Mouse (Mus musculus): ENCODE results near the gene Cst9. TPM values are rescaled to one million over a fixed set of nuclear protein-coding genes. Genes with fewer than 3 reads are reported as not detected.
A peak's percentile ranks its signal among the peaks of the same experiment; 100 is the strongest.

The Cst9 gene
- total and polyA plus RNA-seq, 2 experiments from 2014 or later, result 16.8 TPM; not detected in 1

- H3K27ac ChIP-seq (ENCODE audit: low read depth), result peak overlapping the region; percentile 64
- ATAC-seq (ENCODE audit: insufficient read depth, low read depth) (no peak), DNase-seq (ENCODE audit: low spot score) (peak; percentile 30)
Measured at GRCm38 (mm10) chr2:148878641-148879130, 43.7 kb downstream of the Cst9 start.

GRCm38 (mm10) chr2:148879199-148879598 is 44.3 kb downstream of the Cst9 start:
- WGBS, result 6% methylated on average over 1 of the region's 1 CpGs
- peak overlapping the region; percentile 64 for H3K27ac ChIP-seq (ENCODE audit: low read depth)
- no peaks in the 10 kb centered on the region for H3K36me3 ChIP-seq (replicated peaks; ENCODE audit: control insufficient read depth, insufficient read depth, low read length)
- peak; percentile 49 for DNase-seq (ENCODE audit: low spot score)
- peaks cover 37% of the 10 kb centered on the region for H3K4me1 ChIP-seq (ENCODE audit: control insufficient read depth, insufficient read depth)
- H3K4me3 ChIP-seq (ENCODE audit: low read depth, low read length), result no peak overlapping the region
- no peak overlapping the region for H3K9ac ChIP-seq (replicated peaks; ENCODE audit: low read depth, low read length)
- H3K9me3 ChIP-seq (replicated peaks; ENCODE audit: control insufficient read depth, low read length), result no peaks in the 10 kb centered on the region
- no peak overlapping the region for H3K4me2 ChIP-seq (ENCODE audit: low read depth, low read length)
- ATAC-seq (ENCODE audit: insufficient read depth, low read depth), result no peak
- no peaks in the 10 kb centered on the region for H3K27me3 ChIP-seq (ENCODE audit: control insufficient read depth, insufficient read depth, low read length)
- no peak for TF ChIP-seq CTCF (IDR thresholded peaks at IDR 0.05; ENCODE audit: low read depth)
- TF ChIP-seq EP300 (IDR thresholded peaks at IDR 0.05; ENCODE audit: low read depth), result no peak

More at GRCm38 (mm10) chr2:148878641-148879130, 43.7 kb downstream of the Cst9 start:
- Histone ChIP-seq H3K9me3 (replicated peaks; ENCODE audit: control insufficient read depth, low read length) (no peaks in the 10 kb centered on the region), H3K27me3 (ENCODE audit: control insufficient read depth, insufficient read depth, low read length) (no peaks in the 10 kb centered on the region), H3K9ac (replicated peaks; ENCODE audit: low read depth, low read length) (no peak overlapping the region), H3K4me2 (ENCODE audit: low read depth, low read length) (no peak overlapping the region), H3K4me3 (ENCODE audit: low read depth, low read length) (no peak overlapping the region), H3K36me3 (replicated peaks; ENCODE audit: control insufficient read depth, insufficient read depth, low read length) (no peaks in the 10 kb centered on the region), H3K4me1 (ENCODE audit: control insufficient read depth, insufficient read depth) (peaks cover 42% of the 10 kb centered on the region)
- 0% methylated on average over 2 of the region's 2 CpGs for WGBS
- no peak for TF ChIP-seq EP300 (IDR thresholded peaks at IDR 0.05; ENCODE audit: low read depth)
- TF ChIP-seq CTCF (IDR thresholded peaks at IDR 0.05; ENCODE audit: low read depth), result no peak

- no peak overlapping the region for H3K4me3 ChIP-seq (ENCODE audit: low read depth, low read length)
- H3K4me1 ChIP-seq (ENCODE audit: control insufficient read depth, insufficient read depth), result 0 out of 2 replicates have a peak, but pooled peaks cover 5% of the 10 kb centered on the region
- ATAC-seq (ENCODE audit: insufficient read depth, low read depth) (peak; percentile 79), DNase-seq (ENCODE audit: low spot score) (peak; percentile 43)
- H3K4me2 ChIP-seq (ENCODE audit: low read depth, low read length), result no peak overlapping the region
- H3K27ac ChIP-seq (ENCODE audit: low read depth), result peak overlapping the region; percentile 15; the same call in 1 of the 2 replicates
- no peaks in the 10 kb centered on the region for H3K36me3 ChIP-seq (replicated peaks; ENCODE audit: control insufficient read depth, insufficient read depth, low read length)
- H3K27me3 ChIP-seq (ENCODE audit: control insufficient read depth, insufficient read depth, low read length), result no peaks in the 10 kb centered on the region
- H3K9me3 ChIP-seq (replicated peaks; ENCODE audit: control insufficient read depth, low read length), result no peaks in the 10 kb centered on the region
- no peak overlapping the region for H3K9ac ChIP-seq (replicated peaks; ENCODE audit: low read depth, low read length)
- TF ChIP-seq CTCF (IDR thresholded peaks at IDR 0.05; ENCODE audit: low read depth) (no peak), EP300 (IDR thresholded peaks at IDR 0.05; ENCODE audit: low read depth) (no peak)
Measured at GRCm38 (mm10) chr2:148884738-148885137, 49.8 kb downstream of the Cst9 start.

Other genes starting within 250 kb of the Cst9 start
- 37.7 and 38.9 TPM in 2 replicates for gene Nxt1, start 162.5 kb upstream of the Cst9 start, total RNA-seq (2014; rRNA removed; ENCODE audit: low replicate concordance)
- gene Nxt1, start 162.5 kb upstream of the Cst9 start, polyA plus RNA-seq (2015; fragmentation: Nextera tagmentation; extraction: Ambion mirVana), result 28.6 and 32.0 TPM in 2 replicates
- 21.9 and 40.1 TPM in 2 replicates for gene Gzf1, start 154.1 kb upstream of the Cst9 start, total RNA-seq (2014; rRNA removed; ENCODE audit: low replicate concordance)
- gene Gzf1, start 154.1 kb upstream of the Cst9 start, polyA plus RNA-seq (2015; fragmentation: Nextera tagmentation; extraction: Ambion mirVana), result 12.4 and 14.3 TPM in 2 replicates
- 2.3 and 3.7 TPM in 2 replicates for gene Napb, start 102.7 kb upstream of the Cst9 start, total RNA-seq (2014; rRNA removed; ENCODE audit: low replicate concordance)
- gene Napb, start 102.7 kb upstream of the Cst9 start, polyA plus RNA-seq (2015; fragmentation: Nextera tagmentation; extraction: Ambion mirVana), result 1.5 TPM in 2 replicates
- not detected in 2 replicates for gene Cstl1, start 84.8 kb upstream of the Cst9 start, total RNA-seq (2014; rRNA removed; ENCODE audit: low replicate concordance)
- gene Cstl1, start 84.8 kb upstream of the Cst9 start, polyA plus RNA-seq (2015; fragmentation: Nextera tagmentation; extraction: Ambion mirVana), result not detected in 2 replicates
- not detected in 2 replicates for gene Cst11, start 63.6 kb upstream of the Cst9 start, total RNA-seq (2014; rRNA removed; ENCODE audit: low replicate concordance)
- not detected in 2 replicates for gene Cst11, start 63.6 kb upstream of the Cst9 start, polyA plus RNA-seq (2015; fragmentation: Nextera tagmentation; extraction: Ambion mirVana)
- gene 8030411F24Rik, start 53.1 kb upstream of the Cst9 start, total RNA-seq (2014; rRNA removed; ENCODE audit: low replicate concordance), result not detected in 2 replicates
- not detected in 2 replicates for gene 8030411F24Rik, start 53.1 kb upstream of the Cst9 start, polyA plus RNA-seq (2015; fragmentation: Nextera tagmentation; extraction: Ambion mirVana)
- gene Cst12, start 45.8 kb upstream of the Cst9 start, total RNA-seq (2014; rRNA removed; ENCODE audit: low replicate concordance), result not detected in 2 replicates
- not detected in 2 replicates for gene Cst12, start 45.8 kb upstream of the Cst9 start, polyA plus RNA-seq (2015; fragmentation: Nextera tagmentation; extraction: Ambion mirVana)
- gene Cst8, start 36.4 kb upstream of the Cst9 start, total RNA-seq (2014; rRNA removed; ENCODE audit: low replicate concordance), result not detected in 2 replicates
- not detected in 2 replicates for gene Cst8, start 36.4 kb upstream of the Cst9 start, polyA plus RNA-seq (2015; fragmentation: Nextera tagmentation; extraction: Ambion mirVana)
- gene Cst13, start 15.1 kb upstream of the Cst9 start, total RNA-seq (2014; rRNA removed; ENCODE audit: low replicate concordance), result not detected in 2 replicates
- gene Cst13, start 15.1 kb upstream of the Cst9 start, polyA plus RNA-seq (2015; fragmentation: Nextera tagmentation; extraction: Ambion mirVana), result not detected in 2 replicates
- not detected in 2 replicates for gene 9230104L09Rik, start 29.9 kb downstream of the Cst9 start, total RNA-seq (2014; rRNA removed; ENCODE audit: low replicate concordance)
- gene 9230104L09Rik, start 29.9 kb downstream of the Cst9 start, polyA plus RNA-seq (2015; fragmentation: Nextera tagmentation; extraction: Ambion mirVana), result 0.98 and 1.5 TPM in 2 replicates
- 499 and 550 TPM in 2 replicates for gene Cst3, start 40.5 kb downstream of the Cst9 start, total RNA-seq (2014; rRNA removed; ENCODE audit: low replicate concordance)
- gene Cst3, start 40.5 kb downstream of the Cst9 start, polyA plus RNA-seq (2015; fragmentation: Nextera tagmentation; extraction: Ambion mirVana), result 883 and 898 TPM in 2 replicates
- not detected in 2 replicates for gene Gm1330, start 168.1 kb downstream of the Cst9 start, total RNA-seq (2014; rRNA removed; ENCODE audit: low replicate concordance)
- gene Gm1330, start 168.1 kb downstream of the Cst9 start, polyA plus RNA-seq (2015; fragmentation: Nextera tagmentation; extraction: Ambion mirVana), result not detected in 2 replicates
- not detected in 2 replicates for gene Gm10750, start 182.1 kb downstream of the Cst9 start, total RNA-seq (2014; rRNA removed; ENCODE audit: low replicate concordance)
- gene Gm10750, start 182.1 kb downstream of the Cst9 start, polyA plus RNA-seq (2015; fragmentation: Nextera tagmentation; extraction: Ambion mirVana), result not detected in 2 replicates

All from heart, postnatal 0 days (tissue).